Mouse (Mus musculus): ENCODE data around the gene Hist1h2ag.
A peak's percentile ranks its signal among the peaks of the same experiment; 100 is the strongest.

Hist1h2ag gene

DNA sequence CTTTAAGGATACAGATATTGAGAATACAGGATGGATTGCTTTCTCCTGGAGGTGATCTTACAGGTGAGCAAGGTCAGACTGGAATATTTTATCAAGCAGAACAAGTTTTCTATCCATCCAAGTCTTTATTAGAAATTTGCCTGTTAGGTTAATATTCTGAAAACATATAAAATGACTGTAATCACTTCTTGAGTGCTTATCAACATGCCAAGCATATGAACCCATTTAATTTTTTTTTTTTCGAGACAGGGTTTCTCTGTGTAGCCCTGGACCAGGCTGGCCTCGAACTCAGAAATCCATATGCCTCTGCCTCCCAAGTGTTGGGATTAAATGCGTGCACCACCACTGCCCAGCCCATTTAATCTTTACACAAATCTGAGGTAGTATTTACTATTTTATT lies 5.8 kb downstream of the Hist1h2ag start:
- DNase-seq (ENCODE audit: low read depth, low spot score), result no peak

DNA sequence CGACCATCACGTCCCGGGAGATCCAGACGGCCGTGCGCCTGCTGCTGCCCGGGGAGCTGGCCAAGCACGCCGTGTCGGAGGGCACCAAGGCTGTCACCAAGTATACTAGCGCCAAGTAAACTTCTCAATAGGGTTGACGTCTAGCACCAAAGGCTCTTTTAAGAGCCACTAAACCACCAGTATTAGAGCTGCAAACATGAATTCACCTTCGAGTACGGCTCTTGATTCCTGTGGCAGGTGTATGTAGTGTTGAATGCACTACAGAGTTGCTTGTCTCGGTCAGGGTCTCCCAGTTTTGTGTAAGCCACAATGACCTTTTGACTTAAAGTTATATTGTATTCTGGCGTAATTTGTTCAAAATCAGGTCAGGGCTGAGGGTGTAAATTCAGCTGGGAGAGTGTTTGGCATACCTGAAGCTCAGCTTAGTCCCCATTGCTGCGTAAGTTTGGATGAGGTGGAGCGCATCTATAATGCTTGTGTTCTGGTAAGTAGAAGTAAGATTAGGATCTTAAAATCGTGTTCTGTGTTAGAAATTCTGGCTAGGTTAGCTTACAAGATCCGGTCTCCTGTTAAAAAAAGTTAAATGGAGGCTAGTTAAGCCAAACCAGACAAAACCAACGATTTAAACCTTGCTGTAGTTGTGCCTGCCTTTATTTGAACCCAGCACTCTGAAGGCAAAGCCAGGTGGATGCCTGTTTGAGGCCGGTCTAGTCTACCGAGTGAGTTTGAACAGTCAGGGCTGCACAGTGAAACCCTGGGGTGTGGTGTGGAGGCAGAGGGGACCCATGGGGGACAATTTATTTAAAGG lies 6.4 kb downstream of the Hist1h2ag start:
- peak; percentile 78 for DNase-seq (ENCODE audit: low read depth, low spot score)

DNA sequence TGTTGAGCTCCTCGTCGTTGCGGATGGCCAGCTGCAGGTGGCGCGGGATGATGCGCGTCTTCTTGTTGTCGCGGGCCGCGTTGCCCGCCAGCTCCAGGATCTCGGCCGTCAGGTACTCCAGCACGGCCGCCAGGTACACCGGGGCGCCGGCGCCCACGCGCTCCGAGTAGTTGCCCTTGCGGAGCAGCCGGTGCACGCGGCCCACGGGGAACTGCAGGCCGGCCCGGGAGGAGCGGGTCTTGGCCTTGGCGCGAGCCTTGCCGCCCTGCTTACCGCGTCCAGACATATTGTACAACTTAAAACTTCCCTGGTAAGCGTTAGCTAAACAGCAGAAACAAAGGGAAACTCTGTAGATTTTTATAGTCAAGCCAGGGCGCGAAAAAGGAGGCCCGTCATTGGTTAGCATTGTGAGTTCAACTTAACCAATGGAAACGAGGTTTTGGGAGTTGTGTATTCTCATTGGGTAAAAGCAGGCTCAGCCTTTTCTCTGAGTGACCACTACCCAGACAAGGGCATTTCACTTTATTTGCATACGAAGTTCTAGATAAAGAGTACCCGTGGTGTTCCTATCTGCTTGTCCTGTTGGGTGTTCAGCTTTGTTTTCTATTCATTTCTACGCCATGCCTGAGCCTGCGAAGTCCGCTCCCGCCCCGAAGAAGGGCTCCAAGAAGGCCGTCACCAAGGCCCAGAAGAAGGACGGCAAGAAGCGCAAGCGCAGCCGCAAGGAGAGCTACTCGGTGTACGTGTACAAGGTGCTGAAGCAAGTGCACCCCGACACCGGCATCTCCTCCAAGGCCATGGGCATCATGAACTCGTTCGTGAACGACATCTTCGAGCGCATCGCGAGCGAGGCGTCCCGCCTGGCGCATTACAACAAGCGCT lies 7.2 kb downstream of the Hist1h2ag start, which contains the start of the genes Hist1h2ah and Hist1h2bk:
TSS of gene Hist1h2ah (minus strand) at position 302 of the 882 bp plus-strand sequence.
TSS of gene Hist1h2bk (plus strand) at position 604 of the 882 bp plus-strand sequence.
- peak; percentile 96 for DNase-seq (ENCODE audit: low read depth, low spot score)

DNA sequence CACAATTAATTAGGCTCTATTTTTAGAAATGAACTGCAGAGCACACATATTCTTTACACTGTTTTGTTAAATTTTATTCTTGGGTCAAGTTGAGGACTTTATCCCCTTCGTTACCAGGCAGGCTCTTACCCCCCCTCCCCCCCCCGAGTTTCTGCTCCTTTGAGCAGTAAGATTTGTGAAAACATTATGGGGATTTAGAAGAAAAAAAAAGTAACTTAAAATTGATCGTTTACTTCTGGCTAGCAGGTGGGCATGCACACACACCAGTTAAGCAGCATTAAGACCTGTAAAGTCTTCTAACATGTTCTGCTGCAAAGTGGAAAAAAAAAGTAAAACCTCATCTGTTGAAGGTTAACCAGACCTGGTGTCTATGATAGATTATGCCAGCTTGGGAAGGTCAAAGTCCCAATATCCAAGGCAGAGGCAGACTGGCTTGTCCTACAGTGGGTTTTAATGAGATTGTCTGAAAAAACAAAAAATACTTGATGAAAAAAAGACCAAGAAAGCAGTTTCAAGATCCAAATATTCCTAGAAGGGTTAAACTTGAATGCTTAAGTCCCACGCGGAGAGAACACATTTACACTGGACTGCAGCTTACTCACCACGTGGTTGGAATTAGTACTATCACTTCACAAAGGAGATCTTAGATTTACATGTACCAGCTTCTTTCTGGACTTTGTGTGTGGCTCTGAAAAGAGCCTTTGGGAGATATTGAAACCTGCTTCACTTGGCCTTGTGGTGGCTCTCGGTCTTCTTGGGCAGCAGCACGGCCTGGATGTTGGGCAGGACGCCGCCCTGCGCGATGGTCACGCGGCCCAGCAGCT lies 8.1 kb downstream of the Hist1h2ag start:
- DNase-seq (ENCODE audit: low read depth, low spot score), result peak; percentile 81

DNA sequence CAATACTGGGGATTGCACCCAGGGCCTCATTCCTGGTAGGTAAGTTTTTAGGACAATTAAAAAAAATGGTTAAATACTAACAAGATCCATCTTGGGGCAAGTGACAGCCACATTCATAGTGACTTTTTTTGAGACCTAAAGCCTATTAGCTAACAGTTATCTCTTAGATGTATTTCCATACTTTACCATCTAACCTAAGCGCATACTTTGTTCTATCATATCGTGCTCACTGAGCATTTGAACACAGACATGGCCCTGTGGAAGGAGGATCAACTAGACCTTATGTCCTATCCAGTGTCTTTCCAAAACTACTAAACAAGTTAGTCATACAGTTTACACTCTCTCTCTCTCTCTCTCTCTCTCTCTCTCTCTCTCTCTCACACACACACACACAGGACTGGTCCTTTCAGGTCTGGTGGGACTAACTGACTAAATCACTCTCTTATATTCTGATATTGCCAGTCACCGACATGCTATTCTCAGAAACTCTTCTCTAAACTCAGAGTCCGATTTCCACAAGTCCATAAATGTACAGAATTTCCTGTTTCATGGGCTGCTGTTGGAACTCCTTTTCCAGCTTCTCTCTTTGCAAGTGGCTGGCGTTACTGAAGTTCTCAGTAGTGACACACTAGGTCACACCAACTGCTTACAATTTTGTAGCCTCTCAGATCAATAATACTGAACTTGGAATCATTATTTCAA lies 8.9 kb downstream of the Hist1h2ag start:
- peak; percentile 46 for DNase-seq (ENCODE audit: low read depth, low spot score)

DNA sequence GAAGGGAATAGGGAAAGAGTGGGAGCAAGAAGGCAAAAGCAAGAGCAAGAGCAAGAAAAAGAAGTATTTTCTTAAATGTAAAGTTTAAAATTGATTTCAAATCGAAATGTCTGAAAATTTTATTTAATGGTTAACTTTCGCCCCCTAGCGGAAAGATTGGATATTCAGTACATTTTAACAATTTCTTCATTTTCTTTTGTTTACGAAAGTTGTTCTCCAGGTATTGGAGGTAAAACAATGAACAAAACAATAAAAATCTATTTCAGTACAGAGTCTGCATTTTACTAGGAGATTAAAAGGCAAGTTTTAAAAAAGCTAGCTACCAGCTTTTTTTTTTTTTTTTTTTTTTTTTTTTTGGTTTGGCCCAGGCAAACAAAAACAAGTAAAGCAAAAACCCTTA lies 12.3 kb downstream of the Hist1h2ag start:
- DNase-seq (ENCODE audit: low read depth, low spot score), result peak; percentile 66

DNA sequence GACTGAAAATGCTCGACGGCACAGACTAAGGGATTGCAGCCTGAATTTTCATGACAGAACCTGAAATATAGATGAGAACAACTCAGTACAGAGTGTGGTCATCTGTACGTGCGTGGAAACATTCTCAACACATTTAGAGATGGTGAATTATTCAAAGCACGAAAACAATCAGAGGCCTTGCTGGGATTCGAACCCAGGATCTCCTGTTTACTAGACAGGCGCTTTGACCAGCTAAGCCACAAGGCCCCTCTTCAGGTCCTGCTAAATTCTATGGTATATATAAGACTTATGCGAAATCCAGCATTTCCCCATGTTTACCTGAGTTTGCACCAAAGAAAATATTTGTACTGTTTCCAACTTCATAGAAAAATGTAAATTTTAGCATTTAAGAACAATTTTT lies 12.8 kb downstream of the Hist1h2ag start:
- peak; percentile 59 for DNase-seq (ENCODE audit: low read depth, low spot score)

DNA sequence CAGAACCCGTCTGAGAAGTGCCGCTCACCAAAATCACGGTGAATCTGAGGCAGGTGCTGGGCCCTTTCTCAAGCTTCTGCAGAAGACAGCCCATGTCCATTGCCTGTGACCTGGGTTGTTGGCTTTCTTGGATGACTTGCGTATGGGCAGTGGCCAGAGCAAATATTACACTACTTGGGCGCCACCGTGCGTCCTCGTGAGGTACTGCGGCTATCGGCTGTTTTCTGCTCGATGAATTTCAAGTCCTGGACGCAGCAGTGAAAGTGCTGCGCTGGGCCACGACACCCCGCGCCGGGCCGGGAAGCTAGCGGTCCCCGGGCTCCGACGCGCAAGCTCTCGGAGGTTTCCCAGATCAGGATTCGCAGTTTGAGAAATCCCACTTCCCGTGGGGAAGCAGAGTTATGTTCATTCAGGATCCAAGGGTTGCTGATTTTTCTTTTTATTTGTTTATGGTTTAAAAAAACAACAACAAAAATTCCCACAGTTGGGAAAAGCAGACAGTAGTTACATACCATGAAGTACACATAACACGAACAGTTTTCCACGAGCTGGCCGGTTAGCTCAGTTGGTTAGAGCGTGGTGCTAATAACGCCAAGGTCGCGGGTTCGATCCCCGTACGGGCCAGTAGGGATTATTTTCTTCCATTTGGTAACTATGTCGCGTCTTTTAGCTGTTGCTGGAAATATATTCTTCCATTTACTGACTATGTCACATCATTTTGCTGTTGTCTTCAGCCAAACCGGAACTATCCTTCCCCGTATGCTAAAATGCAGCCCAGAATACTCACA lies 13.9 kb downstream of the Hist1h2ag start:
- peak; percentile 94 for DNase-seq (ENCODE audit: low read depth, low spot score)

DNA sequence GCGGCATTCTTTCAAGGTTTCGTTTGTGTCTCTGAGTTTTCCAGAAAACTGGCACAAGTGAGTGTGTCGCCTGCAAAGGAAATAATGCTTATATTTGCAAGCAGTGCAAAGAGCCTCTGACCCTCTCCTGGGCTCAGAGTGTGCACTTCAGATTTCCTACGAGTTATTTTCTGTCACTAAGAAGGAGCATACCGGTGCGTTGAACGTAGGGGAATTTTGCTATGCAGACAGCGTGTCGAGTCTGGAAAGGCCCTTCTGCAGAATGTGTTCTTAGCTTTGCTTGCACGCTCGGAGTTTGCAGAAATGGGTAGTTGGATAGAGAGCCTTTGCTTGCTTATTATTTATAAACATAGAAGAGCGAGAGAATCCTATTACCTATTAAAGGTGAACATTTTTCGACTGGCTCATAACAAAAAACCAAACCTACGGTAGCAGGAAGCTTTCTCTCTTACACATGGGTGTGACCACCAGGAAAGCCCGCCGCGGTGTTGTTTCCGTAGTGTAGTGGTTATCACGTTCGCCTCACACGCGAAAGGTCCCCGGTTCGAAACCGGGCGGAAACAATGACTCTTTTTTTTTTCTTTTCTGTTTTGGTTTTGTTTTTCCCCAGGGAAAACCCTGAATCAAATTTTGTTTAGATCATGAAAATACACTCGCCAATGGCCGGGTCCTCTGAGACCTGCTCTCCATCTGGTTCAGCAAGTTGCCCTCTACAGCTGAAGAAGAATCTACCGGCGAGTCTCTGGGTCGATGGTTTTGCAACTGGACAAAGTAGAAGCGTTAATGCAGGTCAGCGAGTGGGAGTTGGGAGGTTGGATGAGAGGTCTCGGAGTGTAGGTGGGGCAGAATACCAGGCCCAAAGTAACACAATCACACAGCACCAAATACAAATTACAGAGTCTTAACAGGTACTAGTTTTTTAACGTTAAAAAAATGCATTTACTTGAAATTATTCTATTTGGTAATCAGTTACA lies 16.4 kb downstream of the Hist1h2ag start:
- peak; percentile 91 for DNase-seq (ENCODE audit: low read depth, low spot score)

DNA sequence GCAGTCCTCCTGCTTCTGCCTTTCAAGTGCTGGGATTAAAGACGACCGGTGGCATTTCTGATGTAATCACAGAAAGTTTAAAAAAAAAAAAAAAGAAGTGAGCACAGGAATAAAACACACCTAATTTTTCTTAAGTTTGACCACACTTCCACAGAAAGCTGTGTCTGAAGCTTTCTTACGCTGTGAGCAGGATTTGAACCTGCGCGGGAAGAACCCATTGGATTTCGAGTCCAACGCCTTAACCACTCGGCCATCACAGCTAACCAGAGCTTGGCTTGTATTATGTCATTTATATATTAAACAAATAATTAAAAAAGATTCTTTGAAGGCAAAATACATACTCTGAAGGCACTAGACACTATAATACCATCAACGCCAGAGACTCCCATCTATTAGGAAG lies 20.5 kb downstream of the Hist1h2ag start:
- peak; percentile 89 for DNase-seq (ENCODE audit: low read depth, low spot score)

DNA sequence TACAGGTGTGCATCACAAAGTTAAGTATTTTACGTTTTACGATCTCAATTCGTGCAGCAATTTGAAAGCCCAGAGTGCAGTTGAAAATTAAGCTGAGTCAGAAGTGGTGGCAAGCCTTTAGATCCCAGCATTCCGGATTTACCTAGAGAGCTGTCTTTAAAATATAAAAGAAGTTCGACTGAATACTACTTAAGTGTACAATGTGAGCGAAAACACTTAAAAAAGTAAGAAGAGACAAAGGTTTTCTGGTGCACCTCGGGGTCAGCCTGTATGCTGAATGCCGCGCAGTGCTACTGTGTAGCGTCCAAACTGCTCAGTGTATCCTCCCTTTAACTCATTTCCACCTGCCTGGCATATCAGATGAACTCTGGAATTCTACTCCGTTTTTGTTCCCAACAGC lies 21.2 kb downstream of the Hist1h2ag start:
- DNase-seq (ENCODE audit: low read depth, low spot score), result peak; percentile 75

DNA sequence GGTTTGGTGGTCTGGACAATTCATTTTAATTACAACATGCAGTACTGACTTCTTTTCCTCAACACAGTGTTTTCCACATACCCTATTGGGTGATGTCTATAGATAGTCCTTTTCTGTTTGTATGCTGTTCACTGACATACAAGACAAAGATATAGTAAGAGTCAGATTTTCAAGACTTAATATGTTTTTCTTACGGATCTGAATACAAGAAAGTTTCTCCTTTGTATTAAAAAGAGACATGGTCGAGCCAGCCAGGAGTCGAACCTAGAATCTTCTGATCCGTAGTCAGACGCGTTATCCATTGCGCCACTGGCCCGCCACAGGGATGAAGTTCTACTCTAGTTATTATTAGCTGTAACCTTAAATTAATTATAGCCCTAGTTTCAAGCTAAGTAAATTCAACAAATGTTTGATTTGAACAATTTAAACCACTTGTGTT lies 21.8 kb downstream of the Hist1h2ag start:
- peak; percentile 81 for DNase-seq (ENCODE audit: low read depth, low spot score)

DNA sequence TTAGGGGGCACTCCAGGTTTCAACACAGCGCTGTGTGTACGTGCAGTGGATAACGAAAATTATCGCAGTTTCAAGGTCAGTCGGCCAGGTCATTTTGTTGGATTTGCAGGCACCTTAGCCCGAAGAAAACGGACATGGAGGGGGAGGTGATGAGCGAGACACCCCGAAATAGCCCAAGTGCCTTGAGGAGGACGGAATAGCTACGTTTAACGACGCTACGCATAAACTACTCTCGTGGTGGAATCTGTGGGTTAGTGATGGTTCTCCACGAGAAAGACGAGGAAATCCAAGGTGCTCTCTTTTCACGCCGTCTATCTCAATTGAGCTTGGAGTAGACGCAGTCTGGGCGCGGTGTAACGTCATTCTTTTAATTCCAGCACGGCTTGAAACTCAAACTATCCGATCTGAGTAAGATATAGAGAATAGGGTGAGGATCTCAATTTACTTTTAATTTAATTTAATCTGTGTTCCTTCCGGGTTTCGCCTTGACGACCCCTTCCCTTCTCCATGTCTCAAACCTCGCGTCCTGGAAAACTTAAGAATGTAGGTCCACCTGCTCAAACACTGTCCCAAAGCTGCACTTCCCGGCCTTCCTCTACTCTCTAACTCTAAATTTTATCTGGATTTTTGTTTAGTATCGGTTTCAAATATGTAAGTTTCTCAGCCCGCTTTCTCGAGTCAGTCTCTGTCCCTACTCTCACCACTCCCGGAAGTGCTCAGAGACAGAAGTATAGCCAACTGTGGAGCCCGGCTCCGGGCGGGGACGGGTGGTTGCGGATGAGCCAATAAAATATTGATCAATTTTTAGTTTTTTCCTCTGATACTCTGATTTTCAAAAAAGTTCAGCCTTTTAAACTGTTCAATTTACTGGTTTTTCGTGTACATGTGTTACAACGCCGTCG lies 22.6 kb downstream of the Hist1h2ag start:
- DNase-seq (ENCODE audit: low read depth, low spot score), result peak; percentile 65

DNA sequence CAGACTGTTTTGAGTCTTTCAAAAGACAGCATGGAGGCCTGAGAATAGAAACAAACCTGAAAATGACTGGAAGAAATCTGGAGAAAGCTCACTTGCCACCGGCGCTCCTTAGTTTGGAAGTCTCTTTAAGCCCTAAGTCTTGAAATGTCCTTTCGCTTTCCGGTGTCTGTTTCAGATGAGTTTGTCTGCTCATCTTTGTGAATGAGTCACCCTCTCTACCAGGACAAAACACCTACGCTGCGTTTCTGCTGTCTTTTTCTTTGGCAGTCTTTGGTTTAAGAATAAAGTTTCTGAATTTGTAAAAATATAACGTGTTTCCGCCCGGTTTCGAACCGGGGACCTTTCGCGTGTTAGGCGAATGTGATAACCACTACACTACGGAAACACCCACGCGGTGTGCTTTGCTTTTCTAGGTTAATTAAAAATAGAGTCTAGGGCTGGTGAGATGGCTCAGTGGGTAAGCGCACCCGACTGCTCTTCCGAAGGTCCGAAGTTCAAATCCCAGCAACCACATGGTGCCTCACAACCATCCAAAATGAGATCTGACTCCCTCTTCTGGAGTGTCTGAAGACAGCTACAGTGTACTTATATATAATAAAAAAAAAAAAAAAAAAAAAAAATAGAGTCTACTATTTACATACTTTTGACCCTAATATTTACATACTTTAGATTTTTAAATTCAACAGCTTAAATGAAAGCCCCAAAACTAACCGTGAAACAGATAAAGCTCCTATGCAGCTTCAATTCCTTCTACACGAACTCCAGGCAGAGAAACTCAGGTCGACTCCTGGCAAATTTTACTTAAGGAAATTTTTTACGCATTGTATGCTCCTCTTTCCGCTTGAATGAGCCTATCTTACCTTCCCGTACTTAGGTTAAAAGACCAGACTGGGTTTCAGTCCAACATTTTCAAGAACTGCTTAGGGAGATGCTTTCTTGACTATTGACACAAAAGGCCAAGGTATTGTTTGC lies 27.0 kb downstream of the Hist1h2ag start:
- peak; percentile 93 for DNase-seq (ENCODE audit: low read depth, low spot score)

DNA sequence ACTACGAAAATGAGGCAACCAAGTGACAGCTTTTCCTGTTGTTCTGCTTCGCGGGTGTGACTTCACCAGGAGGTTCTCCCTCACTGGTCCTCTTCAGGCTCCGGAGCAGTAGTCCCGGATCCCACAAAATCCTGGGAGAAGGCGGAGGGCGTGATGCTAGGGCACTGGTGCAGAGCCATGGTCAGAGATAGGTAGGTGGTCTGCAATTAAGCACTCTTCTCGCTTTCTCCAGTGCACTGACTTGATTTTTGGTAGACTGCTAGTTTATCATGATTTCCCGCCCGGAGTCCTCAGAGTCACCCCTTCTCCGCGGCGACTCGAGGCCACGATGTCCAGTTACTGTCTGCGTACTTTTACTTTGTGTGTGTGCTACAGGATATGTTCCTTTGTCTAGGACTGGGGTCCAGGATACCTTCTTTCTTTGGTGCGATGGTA lies 28.3 kb downstream of the Hist1h2ag start:
- DNase-seq (ENCODE audit: low read depth, low spot score), result no peak

DNA sequence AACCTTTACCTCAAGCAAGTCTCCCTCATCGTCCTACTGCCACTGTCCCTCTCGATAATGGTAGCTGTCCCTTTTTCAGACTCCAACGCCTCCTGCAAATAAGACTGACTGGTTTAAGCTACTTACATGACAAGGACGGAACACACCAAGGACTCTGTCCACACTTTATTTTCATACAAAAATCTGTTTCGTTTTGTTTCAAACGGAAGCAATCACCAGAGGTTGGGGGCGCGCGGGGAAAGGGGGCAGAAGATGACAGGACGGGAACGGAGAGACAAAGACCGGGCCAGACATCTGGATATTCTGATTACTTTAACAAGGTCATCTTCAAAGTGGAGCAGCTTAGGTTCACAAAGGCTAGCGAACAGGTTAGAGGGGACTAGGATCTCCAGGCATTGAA lies 29.0 kb downstream of the Hist1h2ag start:
- DNase-seq (ENCODE audit: low read depth, low spot score), result no peak

DNA sequence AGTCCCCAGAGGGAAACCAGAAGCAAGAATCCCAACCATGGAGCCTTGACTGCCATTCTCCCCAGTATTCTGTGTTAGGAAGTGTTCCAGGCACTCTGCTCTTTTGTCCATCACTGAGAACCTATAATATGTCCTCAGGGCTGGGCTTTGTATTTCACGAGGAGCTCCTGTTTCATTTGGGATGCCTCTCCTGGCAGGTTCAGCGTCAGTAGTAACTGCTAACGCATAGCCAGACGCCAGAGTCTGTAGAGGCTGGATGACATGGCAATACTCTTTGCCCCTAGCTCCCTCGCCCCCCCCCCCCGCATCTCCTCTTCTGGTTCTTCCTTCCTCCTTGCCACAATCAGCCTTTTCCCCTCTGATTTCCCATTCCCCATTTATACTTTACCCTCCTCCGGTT lies 33.1 kb downstream of the Hist1h2ag start, which contains the start of gene Prss16:
TSS of gene Prss16 (minus strand) at position 101 of the 400 bp plus-strand sequence.
- no peak for DNase-seq (ENCODE audit: low read depth, low spot score)

Data from A20 (cell line).